ENCODE assay signal across 8 mouse cellular contexts in genomic region chr11:120800061-120800904, GRCm38 (mm10). TPM values are rescaled to one million over a fixed set of nuclear protein-coding genes. Genes with fewer than 3 reads are reported as not detected.
A peak's percentile ranks its signal among the peaks of the same experiment; 100 is the strongest.
DNase-seq lines count a peak whose midpoint lies in the region; ATAC-seq lines count a peak whose summit lies in the region.

No protein-coding gene starts in this region.

- H3K9ac ChIP-seq in intestine, embryonic 15.5 days, result peak overlapping the region; percentile 20; the same call in 1 of the 2 replicates
- peak overlapping the region; percentile 44; the same call in 1 of the 2 replicates for H3K9ac ChIP-seq in midbrain, embryonic 11.5 days (ENCODE audit: low read length)

- intact Hi-C loops in left cerebral cortex, postnatal 4 days (cut with DNase I), result no loop called here

- DNase-seq in adrenal gland, adult 8-10 months, result peak; percentile 88
- peak; percentile 90 for DNase-seq in embryo, embryonic 9.5 days (ENCODE audit: extremely low spot score)
- DNase-seq in gastrocnemius, postnatal 4 days (ENCODE audit: low spot score in 2 of 2), result peak; percentile 74 to 91
- DNase-seq in left cerebral cortex, postnatal 4 days, result peak; percentile 90
- DNase-seq in midbrain, embryonic 11.5 days (ENCODE audit: low spot score, missing footprints), result peak; percentile 98
- DNase-seq in right cerebral cortex, postnatal 4 days, result peak; percentile 88
- DNase-seq in yolk sac, embryonic 10.5 days (ENCODE audit: low spot score), result peak; percentile 79

- no peaks in the 10 kb centered on the region for H3K27me3 ChIP-seq in intestine, embryonic 15.5 days (replicated peaks)
- no peaks in the 10 kb centered on the region for H3K27me3 ChIP-seq in midbrain, embryonic 11.5 days (ENCODE audit: control insufficient read depth, insufficient read depth, low read length)

- no peaks in the 10 kb centered on the region for H3K36me3 ChIP-seq in intestine, embryonic 15.5 days
- H3K36me3 ChIP-seq in midbrain, embryonic 11.5 days (ENCODE audit: control insufficient read depth, insufficient read depth, low read length), result no peaks in the 10 kb centered on the region

- peak overlapping the region; percentile 25 for H3K4me2 ChIP-seq in intestine, embryonic 15.5 days (replicated peaks)
- no peak overlapping the region for H3K4me2 ChIP-seq in midbrain, embryonic 11.5 days

- peaks cover 8% of the 10 kb centered on the region for H3K4me1 ChIP-seq in intestine, embryonic 15.5 days (replicated peaks)
- H3K4me1 ChIP-seq in midbrain, embryonic 11.5 days (ENCODE audit: control insufficient read depth, insufficient read depth, low read length), result peaks cover 6% of the 10 kb centered on the region

- H3K9me3 ChIP-seq in intestine, embryonic 15.5 days, result no peaks in the 10 kb centered on the region
- H3K9me3 ChIP-seq in midbrain, embryonic 11.5 days (ENCODE audit: control insufficient read depth, low read length), result no peaks in the 10 kb centered on the region

- H3K4me3 ChIP-seq in intestine, embryonic 15.5 days (replicated peaks), result no peak overlapping the region
- H3K4me3 ChIP-seq in midbrain, embryonic 11.5 days (ENCODE audit: low read depth, low read length), result no peak overlapping the region

- 0 out of 2 replicates have a peak overlapping the region, but pooled peaks have one; percentile 6 for H3K27ac ChIP-seq in intestine, embryonic 15.5 days
- no peak overlapping the region for H3K27ac ChIP-seq in midbrain, embryonic 11.5 days (ENCODE audit: low read depth, low read length)

- ATAC-seq in intestine, embryonic 15.5 days, result peak; percentile 70
- ATAC-seq in midbrain, embryonic 11.5 days (ENCODE audit: low FRiP score), result peak; percentile 70

- WGBS in intestine, embryonic 15.5 days, result 10% methylated on average over 10 of the region's 10 CpGs
- 14% methylated on average over 10 of the region's 10 CpGs for WGBS in midbrain, embryonic 11.5 days

RNA-seq across cellular contexts. Expression of gene Dus1l, which starts 4.1 kb away (rescaled TPM):
- total RNA-seq in adrenal gland, adult 8-10 months (2022), result 10 to 100 TPM; 62.8 to 71.6 (median 70.5) TPM
- 10 to 100 TPM; 37.8 TPM for total RNA-seq in gastrocnemius, postnatal 4 days (2021)
- polyA plus RNA-seq in intestine, embryonic 15.5 days (2015; fragmentation: Nextera tagmentation; extraction: Ambion mirVana), result 76.5 and 82.1 TPM in 2 replicates
- 10 to 100 TPM; 40.2 to 45.5 TPM for total RNA-seq in left cerebral cortex, postnatal 4 days (2021)
- 73.6 and 76.9 TPM in 2 replicates for polyA plus RNA-seq in midbrain, embryonic 11.5 days (2014; fragmentation: Nextera tagmentation; extraction: Ambion mirVana)

RNA-seq across cellular contexts. Expression of gene Gps1, which starts 16.2 kb away (rescaled TPM):
- total RNA-seq in adrenal gland, adult 8-10 months (2022), result 100 to 1,000 TPM; 138 to 150 (median 147) TPM
- total RNA-seq in gastrocnemius, postnatal 4 days (2021), result 10 to 100 TPM; 67.1 to 70.9 TPM
- polyA plus RNA-seq in intestine, embryonic 15.5 days (2015; fragmentation: Nextera tagmentation; extraction: Ambion mirVana), result 170 and 184 TPM in 2 replicates
- total RNA-seq in left cerebral cortex, postnatal 4 days (2021), result 100 to 1,000 TPM; 142 to 154 TPM
- polyA plus RNA-seq in midbrain, embryonic 11.5 days (2014; fragmentation: Nextera tagmentation; extraction: Ambion mirVana), result 254 and 269 TPM in 2 replicates

RNA-seq across cellular contexts. Expression of gene Rfng, which starts 16.3 kb away (rescaled TPM):
- 10 to 100 TPM; 17.3 to 21.4 (median 20.5) TPM for total RNA-seq in adrenal gland, adult 8-10 months (2022)
- total RNA-seq in gastrocnemius, postnatal 4 days (2021), result 10 to 100 TPM in 1 of 2 experiments, 1 to 10 TPM in 1; 8.3 to 10.9 TPM
- polyA plus RNA-seq in intestine, embryonic 15.5 days (2015; fragmentation: Nextera tagmentation; extraction: Ambion mirVana), result 33.1 and 36.5 TPM in 2 replicates
- 10 to 100 TPM; 82.1 to 87.1 TPM for total RNA-seq in left cerebral cortex, postnatal 4 days (2021)
- polyA plus RNA-seq in midbrain, embryonic 11.5 days (2014; fragmentation: Nextera tagmentation; extraction: Ambion mirVana), result 28.2 and 30.6 TPM in 2 replicates

RNA-seq across cellular contexts. Expression of gene Fasn, which starts 24.1 kb away (rescaled TPM):
- total RNA-seq in adrenal gland, adult 8-10 months (2022), result 1,000 to 10,000 TPM in 1 of 4 experiments, 100 to 1,000 TPM in 3; 300 to 1,377 (median 701) TPM
- 10 to 100 TPM; 48.6 to 49.9 TPM for total RNA-seq in gastrocnemius, postnatal 4 days (2021)
- polyA plus RNA-seq in intestine, embryonic 15.5 days (2015; fragmentation: Nextera tagmentation; extraction: Ambion mirVana), result 48.8 and 54.3 TPM in 2 replicates
- 100 to 1,000 TPM; 448 to 457 TPM for total RNA-seq in left cerebral cortex, postnatal 4 days (2021)
- 80.8 and 94.6 TPM in 2 replicates for polyA plus RNA-seq in midbrain, embryonic 11.5 days (2014; fragmentation: Nextera tagmentation; extraction: Ambion mirVana)

RNA-seq across cellular contexts. Expression of gene Hmga1b, which starts 37.7 kb away (rescaled TPM):
- total RNA-seq in adrenal gland, adult 8-10 months (2022), result 10 to 100 TPM in 3 of 4 experiments, 1 to 10 TPM in 1; 9.3 to 13.1 (median 11.6) TPM
- 10 to 100 TPM; 26.7 to 27.1 TPM for total RNA-seq in gastrocnemius, postnatal 4 days (2021)
- 6.8 and 10.3 TPM in 2 replicates for polyA plus RNA-seq in intestine, embryonic 15.5 days (2015; fragmentation: Nextera tagmentation; extraction: Ambion mirVana)
- 10 to 100 TPM; 29.6 to 85.6 TPM for total RNA-seq in left cerebral cortex, postnatal 4 days (2021)
- 8.2 and 9.1 TPM in 2 replicates for polyA plus RNA-seq in midbrain, embryonic 11.5 days (2014; fragmentation: Nextera tagmentation; extraction: Ambion mirVana)
